Mouse (Mus musculus) urinary bladder, postnatal 14 days (tissue): ENCODE data around the gene Zfp644.
"Not testable (repeated sequence)": the region's sequence is repeated elsewhere in the genome, so short reads cannot be mapped to it uniquely, and the experiment has no call there.

ENCODE experiments used
- DNase-seq: peaks from one replicate; pipeline ENCODE4 v3.0.0; 2021; ENCODE audit warnings: low spot score

Zfp644 gene

DNA sequence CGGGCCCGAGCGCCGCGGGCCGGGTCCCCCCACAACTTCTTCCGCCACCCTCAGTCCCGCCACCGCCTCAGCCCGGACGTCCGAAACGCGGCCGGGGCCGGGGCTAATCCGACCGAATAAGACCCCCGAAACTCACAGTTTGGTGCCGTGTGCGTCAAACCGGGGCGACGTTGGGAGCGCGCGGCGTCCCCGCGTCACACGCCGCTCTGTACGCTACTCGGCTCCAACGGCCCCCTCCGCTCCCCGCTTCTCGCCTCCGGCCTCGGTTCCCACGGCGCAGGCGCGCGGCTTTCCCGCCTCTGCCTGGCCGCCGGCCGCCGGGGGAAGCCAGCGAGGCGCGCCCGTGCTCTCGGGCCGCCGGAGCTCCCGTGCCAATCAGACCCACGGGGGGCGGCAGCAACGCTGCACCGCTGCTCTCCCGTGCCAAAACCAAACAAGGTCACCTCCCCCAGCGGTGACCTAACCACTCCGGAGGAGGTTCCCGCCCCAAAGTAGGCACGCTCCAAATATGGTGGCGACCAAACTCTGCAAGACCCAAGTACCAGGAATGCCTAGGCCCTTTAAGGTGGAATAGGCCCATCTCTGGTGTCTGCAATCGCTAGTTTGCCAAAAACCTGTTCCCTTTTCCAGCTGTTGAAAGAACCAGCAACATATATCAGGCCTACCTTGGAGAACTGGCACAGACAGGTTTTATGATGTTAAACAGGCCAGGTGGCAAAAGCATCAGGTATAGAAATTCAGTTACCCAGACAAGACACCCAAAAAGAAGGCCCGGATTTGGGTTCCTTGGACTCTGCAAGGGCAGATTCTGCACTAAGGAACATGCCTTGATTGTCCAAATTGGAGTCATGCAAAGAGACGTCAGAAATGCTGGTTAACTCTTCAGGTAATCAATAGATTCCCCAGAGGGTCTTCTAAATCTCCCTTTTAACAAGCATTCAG, at the start of gene Zfp644:
TSS of gene Zfp644 (minus strand) at position 892 of the 942 bp plus-strand sequence.
- DNase-seq: peak; percentile 85

DNA sequence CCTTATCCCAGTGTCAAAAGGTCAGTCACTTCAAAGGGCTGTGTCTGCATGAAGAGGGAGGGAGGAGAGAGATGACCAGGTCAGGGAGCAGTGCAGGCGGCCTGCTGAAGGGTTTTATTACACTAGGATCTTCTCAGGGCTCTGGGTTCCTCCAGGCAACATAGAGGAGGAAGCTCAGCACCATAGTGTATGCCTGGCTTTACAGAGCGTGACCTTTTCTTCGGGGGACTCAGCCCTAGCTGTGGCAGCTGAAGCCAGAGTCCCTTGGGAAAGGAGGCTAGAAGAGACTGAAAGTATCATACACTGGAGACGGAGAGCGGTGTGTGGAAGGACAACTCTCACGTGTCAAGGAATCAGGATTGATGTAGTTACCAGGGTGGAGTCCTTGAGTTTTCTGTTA, 42.6 kb upstream of the Zfp644 start:
- DNase-seq: no peak

DNA sequence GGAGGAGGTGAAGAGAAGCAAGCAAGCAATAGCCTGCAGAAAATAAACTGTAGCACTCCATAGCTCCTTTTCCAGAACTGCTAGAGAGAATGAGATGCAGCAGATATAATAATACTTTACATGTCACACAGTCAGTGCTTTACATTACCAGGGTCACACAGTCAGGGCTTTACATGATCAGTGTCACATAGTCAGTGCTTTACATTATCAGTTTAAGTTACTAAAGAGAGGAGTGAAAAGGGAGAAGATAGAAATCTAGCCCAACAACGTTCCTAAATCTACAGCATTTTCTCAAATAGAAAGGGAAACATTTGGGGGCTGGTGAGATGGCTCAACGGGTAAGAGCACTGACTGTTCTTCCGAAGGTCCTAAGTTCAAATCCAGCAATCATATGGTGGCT, 26.4 kb upstream of the Zfp644 start:
- no peak for DNase-seq

DNA sequence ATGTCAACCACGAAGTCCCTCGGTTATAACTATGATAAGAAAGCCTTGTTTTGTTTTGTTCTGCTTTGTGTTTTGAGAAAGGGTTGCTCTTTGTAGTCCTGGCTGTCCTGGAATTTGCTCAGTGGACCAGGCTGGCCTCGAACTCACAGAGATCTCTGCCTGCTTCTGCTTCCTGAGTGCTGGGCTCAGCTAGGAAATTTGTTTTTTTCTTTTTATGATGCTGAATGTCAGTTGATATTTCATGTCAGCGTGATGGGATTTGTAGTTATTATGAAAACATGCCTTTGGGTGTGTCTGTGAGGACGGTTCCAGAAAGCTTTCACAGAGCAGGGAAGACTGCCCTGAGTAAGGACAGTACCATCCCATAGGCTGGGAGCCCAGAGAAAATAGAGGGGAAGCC, 25.7 kb upstream of the Zfp644 start:
- DNase-seq: no peak

DNA sequence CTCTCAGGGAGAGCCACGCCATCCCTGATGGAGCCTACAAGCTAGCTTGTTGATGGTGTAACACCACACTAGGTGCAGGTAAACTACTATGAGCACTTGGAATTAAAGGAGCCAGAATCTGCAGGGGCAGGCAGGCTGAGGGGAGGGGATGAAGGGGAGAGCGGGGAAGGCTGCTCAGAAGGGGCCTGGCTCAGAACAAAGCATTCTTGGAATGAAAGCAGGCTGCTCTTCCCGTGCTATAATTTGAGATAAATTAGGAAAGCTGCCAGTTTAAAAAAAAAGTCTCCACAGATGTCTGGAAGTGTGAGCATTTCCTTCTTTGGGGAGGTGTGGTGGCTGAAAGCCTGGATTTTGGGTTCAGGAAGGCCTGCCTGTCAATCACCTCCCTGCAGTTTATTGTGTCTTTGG, 14.8 kb upstream of the Zfp644 start:
- no peak for DNase-seq

DNA sequence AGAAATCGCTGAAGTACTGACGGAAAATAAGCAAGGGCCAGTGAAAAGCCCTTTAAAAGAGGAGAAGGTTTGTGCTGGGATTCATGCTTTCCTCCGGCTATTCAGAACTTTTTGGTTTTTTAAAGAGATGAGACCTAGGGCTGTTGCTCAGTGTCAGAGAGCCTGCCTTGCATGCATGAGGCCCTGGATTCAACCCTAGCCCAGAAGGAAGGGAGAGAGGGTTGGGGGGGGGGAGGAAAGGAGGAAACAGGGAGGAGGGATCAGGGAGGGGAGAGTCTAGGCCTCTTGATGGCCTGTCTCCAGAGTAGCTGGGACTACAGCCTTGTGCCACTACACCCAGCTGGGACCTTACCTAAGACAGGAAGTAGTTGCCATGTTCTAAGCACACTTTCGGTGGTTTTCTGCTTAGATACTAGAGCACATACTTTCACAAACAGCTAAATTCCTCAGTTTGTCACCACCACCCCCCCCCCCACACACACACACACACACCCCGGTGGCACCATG, 14.2 kb upstream of the Zfp644 start:
- no peak for DNase-seq

DNA sequence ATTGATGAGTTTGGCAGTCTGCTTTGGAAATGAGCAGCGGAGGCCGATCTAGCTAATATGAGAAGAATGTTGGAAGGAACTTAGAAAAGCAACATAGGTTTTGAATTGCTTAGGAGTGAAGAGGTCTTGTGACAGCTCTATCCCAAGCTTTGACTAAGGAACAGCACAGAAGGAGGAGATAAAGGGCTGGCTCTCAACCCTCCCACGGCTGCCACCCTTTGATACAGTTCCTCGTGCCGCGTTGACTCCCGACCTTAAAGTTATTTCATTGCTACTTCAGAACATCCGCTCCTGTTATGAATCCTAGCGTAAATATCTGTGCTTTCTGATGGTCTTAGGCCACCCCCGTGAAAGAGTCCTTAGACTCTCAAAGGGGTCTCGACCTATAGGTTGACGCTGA, 13.5 kb upstream of the Zfp644 start:
- no peak for DNase-seq

DNA sequence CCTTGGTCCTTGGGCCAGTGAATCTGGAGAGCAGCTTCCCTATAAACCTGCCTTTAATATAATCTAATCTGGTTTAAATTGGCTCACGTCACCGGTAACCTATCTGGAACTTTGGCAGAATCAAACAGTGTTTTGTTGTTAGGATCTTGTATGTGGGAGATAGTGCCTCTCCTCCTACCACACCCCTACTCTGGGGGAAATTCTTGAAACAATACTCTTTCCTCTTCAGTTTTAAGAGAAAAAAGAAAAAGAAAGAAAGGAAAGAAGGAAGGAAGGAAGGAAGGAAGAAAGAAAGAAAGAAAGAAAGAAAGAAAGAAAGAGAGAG, 13.0 kb upstream of the Zfp644 start:
- no peak for DNase-seq

DNA sequence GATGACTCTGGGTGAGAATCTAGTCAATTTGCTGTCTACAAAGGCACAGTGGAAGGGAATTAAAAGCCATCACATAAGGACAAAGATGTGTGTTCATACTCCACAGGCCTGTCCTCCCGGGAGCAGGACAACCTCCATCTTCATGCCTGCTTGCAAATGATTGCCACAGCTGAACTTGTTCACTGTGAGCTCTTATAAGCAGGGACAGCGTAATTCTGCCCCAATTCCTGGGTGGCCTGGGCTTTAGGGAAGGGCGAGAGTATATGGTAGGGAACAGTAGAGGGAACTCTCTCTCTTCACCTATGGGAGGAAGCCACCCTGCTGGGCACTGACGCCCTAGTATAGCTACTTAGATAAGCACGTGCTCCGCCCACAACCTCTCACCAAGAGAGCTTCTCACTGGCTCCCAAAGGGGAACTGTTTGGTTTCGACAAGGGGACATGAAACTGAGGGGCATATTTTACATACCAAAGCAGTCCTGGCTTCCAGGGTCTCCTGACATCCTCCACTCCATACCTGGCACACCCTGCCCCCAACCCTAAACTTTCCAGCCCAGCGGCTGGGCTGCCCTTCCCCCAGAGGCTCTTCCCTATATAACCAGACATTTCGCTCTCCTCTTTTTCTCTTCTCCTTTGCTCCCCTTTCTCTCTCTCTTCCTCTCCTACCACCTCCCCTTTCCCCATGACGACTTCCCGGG, 12.4 kb upstream of the Zfp644 start:
- no peak for DNase-seq

DNA sequence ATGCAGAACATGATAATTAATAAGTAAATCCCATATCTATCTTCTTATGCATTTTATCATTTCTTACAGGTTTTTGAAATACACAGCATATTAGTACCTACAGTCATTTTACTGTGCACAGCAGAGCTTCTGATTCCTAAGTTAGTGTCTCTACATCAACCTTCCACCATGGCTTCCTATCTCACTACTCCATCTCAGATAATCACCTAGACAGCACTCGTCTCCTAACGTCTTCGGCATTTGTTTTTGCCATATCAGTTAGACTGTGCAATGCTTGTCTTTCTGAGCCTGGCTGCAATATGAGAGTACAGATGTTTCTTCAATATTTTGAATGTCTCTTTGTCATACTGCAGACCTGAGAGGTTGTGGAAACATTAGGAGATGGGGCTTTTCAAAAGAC, 9.3 kb upstream of the Zfp644 start:
- DNase-seq: no peak

DNA sequence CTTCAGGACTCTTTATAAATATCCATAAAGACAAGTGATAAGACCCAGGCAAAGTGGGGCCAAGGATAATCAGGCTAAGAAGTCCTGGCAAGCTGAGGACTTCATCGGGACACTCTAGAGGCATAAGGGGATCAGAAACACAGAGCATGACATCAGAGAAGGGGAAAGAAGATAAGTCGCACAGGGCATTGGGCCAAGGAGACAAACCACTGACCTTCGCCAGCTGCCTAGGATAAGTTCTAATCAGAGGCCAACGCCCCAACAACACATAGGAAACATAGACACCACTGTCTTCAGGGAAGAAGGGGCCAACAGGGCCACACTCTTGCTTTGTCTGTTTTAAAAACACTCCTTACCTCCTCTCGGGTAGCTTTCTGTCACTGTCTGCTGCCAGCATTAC, 8.1 kb upstream of the Zfp644 start:
- DNase-seq: no peak

DNA sequence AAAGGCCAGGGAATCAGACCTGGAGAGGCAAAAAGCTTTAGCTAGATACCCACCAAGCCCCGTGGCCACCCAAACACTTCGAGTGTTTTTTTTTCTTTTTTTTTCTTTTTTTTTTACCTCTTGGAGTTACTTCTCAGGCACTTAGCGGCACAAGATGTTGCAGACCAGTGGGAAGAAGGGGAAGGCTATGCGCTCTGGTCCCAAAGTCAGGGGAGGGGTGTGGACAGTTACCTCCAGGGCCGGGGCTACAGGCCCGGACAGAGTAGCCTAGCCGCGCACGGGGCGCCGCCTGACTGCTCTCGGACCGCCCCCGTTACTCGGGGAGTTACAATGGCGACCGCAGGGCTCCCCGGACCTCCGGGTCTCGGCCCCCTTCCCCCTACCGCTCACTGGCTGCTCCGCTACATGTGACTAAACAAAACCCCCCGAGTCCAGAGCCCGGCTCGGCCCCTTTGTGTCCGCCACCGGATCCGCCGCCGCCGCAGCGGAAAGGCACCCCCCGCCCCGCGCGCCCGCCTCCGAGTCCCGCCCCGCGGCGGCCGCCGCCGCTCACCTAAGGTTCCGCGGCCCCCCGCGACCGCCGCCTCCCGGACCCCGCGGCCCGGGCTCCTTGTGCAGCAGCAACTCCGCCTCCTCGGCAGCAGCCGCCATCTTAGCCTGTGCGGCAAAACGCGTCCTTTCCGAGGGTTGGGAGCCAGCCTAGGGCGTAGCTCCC, 1.2 kb downstream of the Zfp644 start:
- peak; percentile 63 for DNase-seq

DNA sequence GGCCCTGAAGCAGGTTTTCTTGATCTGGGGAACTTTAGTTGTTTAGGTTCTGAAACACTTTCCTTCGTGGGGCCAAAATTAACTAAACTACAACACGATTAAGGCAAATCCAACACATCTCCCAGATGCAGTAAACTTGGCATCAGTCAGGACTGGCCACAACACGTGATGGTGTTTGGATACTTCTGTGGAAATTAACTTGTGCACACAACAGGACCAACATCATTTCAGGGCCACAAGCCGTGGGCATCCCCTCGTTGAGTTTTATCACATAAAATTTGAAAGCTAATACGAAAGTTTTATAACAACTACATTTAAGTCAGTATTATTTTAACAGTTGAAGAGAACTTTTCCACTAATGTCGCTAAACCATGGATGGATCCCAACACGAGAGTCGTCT, 1.9 kb downstream of the Zfp644 start:
- no peak for DNase-seq

DNA sequence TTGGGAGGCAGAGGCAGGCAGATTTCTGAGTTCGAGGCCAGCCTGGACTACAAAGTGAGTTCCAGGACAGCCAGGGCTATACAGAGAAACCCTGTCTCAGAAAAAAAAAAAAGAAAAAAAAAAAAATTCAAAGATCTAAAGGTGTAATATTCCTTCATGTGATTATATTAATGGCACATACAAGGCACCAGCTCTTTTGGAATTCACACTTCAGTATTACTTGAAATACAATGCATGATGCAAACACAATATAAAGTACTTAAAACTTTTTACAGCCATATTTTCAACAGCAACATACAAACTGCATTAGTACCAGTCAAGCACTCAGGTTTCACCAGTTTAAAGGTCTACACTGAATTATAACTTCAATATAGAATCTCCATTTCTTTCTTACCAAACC, 2.4 kb downstream of the Zfp644 start:
- no peak for DNase-seq

DNA sequence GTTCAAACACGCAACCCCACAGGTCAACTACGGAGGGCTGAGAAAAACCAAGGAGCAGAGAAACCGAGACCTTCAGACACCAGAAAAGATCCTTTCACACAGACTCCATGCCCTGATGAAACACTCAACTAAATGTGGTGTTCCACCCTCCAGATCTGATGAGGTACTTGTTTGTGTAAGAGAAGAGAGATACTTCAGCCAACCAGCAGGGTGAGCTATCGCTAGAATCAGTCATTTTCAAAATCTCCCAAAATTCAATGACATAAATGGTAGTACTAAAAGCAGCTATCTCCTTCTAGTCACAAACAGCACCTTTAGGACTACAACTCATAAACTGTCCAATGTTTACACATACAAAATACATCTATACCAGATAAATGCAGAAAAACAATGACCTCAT, 4.1 kb downstream of the Zfp644 start:
- no peak for DNase-seq

DNA sequence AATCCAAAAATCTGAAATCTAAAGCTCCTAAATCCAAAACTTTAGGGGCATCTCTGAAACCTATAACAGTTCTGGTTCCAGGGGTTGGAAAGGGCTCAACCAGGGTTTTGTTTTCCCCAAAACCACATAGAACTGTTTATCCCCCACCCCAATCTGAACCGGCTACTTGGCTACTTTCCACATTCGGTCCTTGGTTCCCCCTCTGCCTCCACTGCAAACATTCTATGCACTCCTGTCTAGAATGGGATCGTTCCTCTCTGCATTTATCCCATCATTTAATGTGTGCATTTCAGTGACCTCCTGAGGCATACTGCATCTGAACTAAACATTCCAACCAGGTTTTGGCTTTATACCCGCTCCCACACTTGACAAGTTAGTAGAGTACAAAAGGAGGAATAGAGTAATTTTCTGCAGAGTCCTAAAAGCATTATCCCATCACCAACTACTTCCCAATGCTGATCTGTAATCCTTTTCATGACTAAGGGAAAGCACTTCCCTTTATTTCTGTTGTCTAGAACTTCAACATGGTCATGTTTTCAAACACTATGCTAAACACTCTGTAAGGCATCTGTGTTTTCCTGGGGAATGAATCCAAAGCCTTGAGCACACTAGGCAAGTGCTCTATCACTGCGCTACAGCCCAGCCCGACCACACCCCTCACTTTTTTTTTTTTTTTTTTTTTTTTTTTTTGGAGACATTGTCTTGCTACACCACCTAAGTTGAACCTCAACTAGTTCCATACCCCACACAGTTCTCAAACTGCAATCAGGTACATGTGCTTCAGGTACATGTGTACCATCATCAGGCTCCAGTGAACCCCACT, 16.2 kb downstream of the Zfp644 start:
- DNase-seq: no peak

DNA sequence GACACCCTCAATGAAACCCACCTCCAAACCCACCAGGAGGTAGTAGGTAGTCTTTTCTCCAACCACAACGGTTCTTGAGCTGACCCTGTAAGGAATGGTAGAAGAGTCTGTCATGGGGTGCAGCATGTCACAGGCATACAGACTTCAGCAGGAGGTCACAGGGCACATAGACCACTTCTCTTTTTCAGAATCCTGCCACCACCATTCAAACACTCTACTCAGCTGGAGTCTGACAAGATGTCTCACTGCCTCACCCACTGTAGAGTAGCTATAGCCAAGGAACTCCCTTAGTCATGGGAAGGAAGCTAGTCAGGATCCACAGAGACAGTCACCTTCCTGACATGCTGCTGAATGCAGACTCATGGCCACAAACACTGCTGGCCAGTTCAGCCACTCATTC, 17.4 kb downstream of the Zfp644 start:
- no peak for DNase-seq

DNA sequence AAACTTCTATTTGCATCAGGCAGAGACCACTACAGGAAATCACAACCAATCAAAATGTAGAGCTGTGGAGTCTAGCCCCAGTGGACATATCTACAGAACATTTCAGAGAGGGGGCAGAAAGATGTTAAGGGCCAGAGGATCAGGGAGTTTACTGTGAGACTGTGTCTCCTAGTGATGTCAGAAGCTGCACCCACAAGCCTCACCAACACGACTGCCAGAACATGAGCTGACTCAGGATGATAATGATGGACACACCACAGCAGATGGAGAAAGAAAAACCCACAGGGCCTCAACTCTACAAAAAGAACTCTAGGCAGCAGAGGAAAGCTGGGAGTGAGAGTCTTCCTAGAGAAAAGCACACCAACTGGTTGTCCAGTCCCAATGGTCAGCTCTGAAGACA, 18.3 kb downstream of the Zfp644 start:
- not testable (repeated sequence) for DNase-seq

DNA sequence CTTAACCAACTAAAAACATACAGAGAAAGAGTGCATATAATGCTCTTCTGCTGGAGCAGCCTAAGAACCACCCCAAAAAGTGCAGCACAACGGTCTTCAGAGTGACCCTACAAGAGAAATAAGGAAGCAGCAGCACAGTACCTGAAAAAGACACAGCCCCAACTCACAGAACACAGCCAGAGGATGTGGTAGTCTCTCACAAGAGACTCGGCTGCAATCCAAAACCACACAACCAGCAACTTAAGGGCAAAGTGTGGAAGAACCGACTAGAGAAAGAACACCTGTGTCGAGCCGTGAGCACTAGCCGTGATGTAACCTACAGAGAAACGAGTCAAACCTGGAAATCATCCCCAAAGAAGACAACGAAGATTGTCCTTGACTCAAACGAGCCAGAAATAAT, 20.3 kb downstream of the Zfp644 start:
- DNase-seq: no peak

DNA sequence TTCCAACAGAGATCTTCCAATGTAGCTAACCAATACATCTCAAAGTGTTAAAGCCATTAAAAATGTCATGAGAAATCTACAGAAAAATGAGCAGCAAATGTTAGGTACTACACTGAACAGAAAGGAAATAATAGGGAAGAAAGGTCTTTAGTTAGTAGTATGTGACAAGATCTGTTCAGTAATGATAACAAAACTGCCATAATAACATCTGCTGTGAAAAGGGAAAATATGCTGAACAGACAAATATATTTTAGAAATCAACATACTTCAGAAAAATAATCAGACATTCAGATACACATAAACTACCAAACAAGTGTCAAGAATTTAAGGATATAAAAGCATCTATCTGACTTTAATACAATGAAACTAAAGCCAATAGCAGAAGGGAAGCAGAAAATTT, 24.5 kb downstream of the Zfp644 start:
- DNase-seq: no peak

DNA sequence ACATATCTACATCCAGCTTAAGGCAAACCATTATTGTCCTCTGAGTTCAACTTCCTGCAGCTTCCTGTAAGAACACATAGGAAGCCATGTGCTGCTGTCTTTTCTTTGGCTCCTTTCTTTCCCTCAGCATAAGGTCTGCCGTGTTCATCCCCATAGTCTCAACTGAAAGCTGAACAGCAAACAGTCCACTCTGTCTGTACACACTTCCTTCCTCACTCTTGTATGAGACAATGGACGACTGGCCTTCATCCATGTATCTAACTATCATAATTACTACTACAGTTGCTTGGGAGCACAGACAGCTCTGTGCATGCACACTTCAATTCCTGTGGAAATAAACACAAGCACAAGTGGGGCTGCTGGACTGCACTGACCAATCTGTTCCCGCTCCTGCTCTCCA, 25.2 kb downstream of the Zfp644 start:
- DNase-seq: no peak

DNA sequence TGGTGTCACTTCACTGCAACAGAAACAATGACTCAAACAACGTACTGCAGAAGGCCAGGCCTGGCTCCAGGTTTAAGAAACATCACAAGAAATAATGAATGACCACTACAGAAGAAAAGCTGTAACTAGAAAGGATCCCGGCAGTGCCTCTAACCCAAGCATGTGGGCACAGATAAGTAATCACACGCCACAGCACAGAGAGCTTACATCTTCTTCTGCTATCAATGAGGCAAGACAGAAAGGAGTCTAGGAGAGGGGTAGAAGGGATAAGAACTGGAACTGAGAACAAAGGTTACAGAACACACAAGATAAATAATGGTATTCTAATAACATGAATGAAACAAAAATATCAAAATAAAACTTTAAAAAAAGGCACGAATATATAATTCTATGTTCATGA, 32.2 kb downstream of the Zfp644 start:
- no peak for DNase-seq
